Mouse (Mus musculus): ENCODE data around the gene Plxdc1. TPM values are rescaled to one million over a fixed set of nuclear protein-coding genes. Genes with fewer than 3 reads are reported as not detected.

Plxdc1 gene
- polyA plus RNA-seq (2015; fragmentation: Nextera tagmentation; extraction: Ambion mirVana) = 0.38 and 0.63 TPM in 2 replicates

DNA sequence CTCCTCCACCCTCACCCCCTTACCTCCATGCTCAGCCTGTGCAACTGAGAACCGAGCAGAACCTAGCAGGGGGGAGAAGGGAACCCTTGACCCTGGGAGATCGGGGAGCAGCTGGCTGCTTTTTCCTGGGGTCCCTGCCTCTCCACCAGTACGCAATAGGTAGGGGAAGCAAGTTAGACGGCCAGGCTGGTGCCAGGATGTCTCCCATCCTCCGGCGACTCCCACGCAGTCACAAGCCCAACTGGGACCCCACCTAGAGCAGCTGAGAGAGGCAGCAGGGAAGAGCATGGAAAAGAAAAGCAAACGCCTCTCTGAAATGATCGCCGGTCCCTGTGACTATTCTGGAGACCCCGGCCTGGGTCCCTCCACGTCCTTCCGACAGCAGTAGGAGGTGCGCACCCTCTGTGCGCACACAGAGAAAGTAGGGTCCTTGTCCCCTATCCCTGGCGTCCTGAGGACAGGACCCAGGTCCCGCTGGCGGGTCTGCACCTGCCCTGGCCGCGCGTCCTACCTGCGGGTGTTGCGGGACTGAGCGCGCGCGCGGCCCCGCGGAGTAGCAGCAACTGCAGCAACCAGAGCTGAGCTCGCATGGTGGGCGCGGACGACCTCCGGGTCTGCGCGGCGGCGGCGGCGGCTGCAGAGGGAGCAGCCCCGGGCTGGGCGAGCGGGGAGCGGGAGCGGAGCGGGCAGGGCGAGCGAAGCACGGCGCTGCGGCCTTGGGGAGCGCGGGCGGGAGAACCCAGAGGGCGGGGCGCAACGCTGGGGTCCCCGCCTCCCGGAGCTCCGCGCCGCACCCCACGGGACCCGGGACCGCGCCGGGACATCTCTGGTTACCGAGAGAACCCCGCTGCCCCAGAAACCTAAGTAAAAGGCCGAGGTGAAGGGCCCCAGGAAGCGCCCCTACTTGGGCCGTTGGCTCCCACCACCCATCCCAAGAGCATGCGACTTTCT is at the start of gene Plxdc1:
Gene Plxdc1, minus strand, starts transcription at position 718 of the 951 bp plus-strand sequence.
- H3K27me3 ChIP-seq = peaks cover 41% of the 10 kb centered on the region

GRCm38 (mm10) chr11:98035977-98036377 is 49.7 kb upstream of the Plxdc1 start:
- 0% methylated on average over 26 of the region's 27 CpGs for WGBS
- peak overlapping the region; percentile 85 for H3K4me2 ChIP-seq (replicated peaks)
- H3K27ac ChIP-seq = no peak overlapping the region
- H3K4me3 ChIP-seq (replicated peaks) = peak overlapping the region; percentile 41
- H3K36me3 ChIP-seq = peaks cover 3% of the 10 kb centered on the region
- no peaks in the 10 kb centered on the region for H3K9me3 ChIP-seq
- peak; percentile 66 for ATAC-seq
- peaks cover 11% of the 10 kb centered on the region for H3K27me3 ChIP-seq
- peak overlapping the region; percentile 69 for H3K9ac ChIP-seq (replicated peaks)
- peaks cover 21% of the 10 kb centered on the region for H3K4me1 ChIP-seq (replicated peaks)

More for the DNA sequence above, at the start of gene Plxdc1:
- H3K36me3 ChIP-seq = no peaks in the 10 kb centered on the region
- H3K27ac ChIP-seq = no peak within 1 kb of the TSS
- H3K9me3 ChIP-seq = no peaks in the 10 kb centered on the region
- H3K9ac ChIP-seq (replicated peaks) = peak within 1 kb of the TSS; percentile 61
- 3% methylated on average over 61 of the region's 74 CpGs for WGBS
- no peak for ATAC-seq
- H3K4me2 ChIP-seq (replicated peaks) = peak within 1 kb of the TSS; percentile 85
- H3K4me3 ChIP-seq (replicated peaks) = peak within 1 kb of the TSS; percentile 90
- H3K4me1 ChIP-seq (replicated peaks) = peaks cover 32% of the 10 kb centered on the region

DNA sequence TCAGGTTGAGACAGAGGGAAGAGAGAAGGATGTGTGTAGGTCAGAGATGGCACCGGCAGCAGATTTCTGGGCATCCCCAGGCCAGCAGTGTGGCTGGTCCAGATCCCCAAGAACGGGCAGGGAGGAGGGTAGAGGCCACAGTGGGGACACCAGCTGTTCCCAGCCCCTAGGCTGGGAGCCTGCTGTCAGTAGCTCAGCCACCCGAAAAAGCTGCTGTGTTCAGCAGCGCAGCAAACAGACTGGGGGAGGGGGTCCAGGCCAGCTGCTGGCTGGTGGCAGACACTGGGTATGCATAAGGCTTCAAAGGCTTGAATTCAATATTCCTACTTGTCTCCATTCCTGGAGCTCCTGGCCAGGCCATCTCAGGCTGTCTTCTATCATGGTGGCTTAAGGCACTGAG is 48.6 kb upstream of the Plxdc1 start:
- 0 out of 2 replicates have a peak overlapping the region, but pooled peaks have one; percentile 12 for H3K27ac ChIP-seq
- no peaks in the 10 kb centered on the region for H3K9me3 ChIP-seq
- WGBS = 11% methylated on average over 4 of the region's 4 CpGs
- no peak overlapping the region for H3K4me3 ChIP-seq (replicated peaks)
- H3K9ac ChIP-seq (replicated peaks) = peak overlapping the region; percentile 39; the same call in 1 of the 2 replicates
- peaks cover 11% of the 10 kb centered on the region for H3K27me3 ChIP-seq
- H3K36me3 ChIP-seq = peaks cover 15% of the 10 kb centered on the region
- H3K4me2 ChIP-seq (replicated peaks) = no peak overlapping the region
- peak; percentile 27 for ATAC-seq
- peaks cover 21% of the 10 kb centered on the region for H3K4me1 ChIP-seq (replicated peaks)

DNA sequence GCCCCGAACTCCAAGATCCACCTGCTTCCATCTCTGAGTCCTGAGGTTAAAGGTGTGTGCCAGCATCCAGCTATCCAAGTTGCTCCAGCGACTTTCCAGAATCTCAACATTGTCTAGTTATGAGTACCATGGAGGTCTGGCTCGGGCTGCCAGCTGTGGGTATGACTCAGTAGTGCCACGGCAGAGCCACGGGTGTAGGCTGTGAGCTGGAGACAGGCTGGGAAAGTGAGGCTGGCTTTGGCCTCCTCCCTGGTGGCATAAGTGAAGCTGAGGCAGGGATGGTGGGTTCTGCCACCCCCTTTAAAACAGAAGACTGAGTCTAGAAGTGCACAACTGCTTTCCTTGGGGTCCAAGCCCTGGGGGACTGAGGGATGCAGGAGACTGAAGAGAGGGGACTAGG is 47.8 kb upstream of the Plxdc1 start:
- no peak for ATAC-seq
- H3K4me3 ChIP-seq (replicated peaks) = no peak overlapping the region
- peaks cover 11% of the 10 kb centered on the region for H3K27me3 ChIP-seq
- no peaks in the 10 kb centered on the region for H3K9me3 ChIP-seq
- H3K36me3 ChIP-seq = peaks cover 23% of the 10 kb centered on the region
- WGBS = 92% methylated on average over 5 of the region's 5 CpGs
- H3K4me2 ChIP-seq (replicated peaks) = no peak overlapping the region
- H3K9ac ChIP-seq (replicated peaks) = no peak overlapping the region
- peaks cover 21% of the 10 kb centered on the region for H3K4me1 ChIP-seq (replicated peaks)
- H3K27ac ChIP-seq = no peak overlapping the region

DNA sequence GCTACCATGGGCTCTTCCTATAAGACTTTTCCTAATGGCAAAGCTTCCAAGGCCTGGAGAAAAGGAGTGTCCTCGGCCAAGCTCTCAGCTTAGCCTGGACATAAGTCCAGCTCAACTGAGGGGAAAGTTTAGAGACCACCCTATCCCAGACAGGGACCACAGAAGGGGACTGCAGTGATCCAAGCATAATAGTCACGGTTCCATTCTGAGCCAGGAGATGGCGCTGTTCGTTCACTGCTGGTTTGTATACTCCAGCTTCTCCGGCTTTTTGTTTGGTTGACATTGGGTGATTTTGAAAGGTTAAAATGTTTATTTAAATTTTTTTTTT is 45.2 kb upstream of the Plxdc1 start:
- 3% methylated on average over 5 of the region's 5 CpGs for WGBS
- no peak for ATAC-seq

GRCm38 (mm10) chr11:98030701-98031442 is 44.6 kb upstream of the Plxdc1 start:
- H3K4me2 ChIP-seq (replicated peaks) = no peak overlapping the region
- no peaks in the 10 kb centered on the region for H3K27me3 ChIP-seq
- H3K4me3 ChIP-seq (replicated peaks) = no peak overlapping the region
- 59% methylated on average over 5 of the region's 5 CpGs for WGBS
- peaks cover 33% of the 10 kb centered on the region for H3K36me3 ChIP-seq
- ATAC-seq = no peak
- H3K4me1 ChIP-seq (replicated peaks) = peaks cover 30% of the 10 kb centered on the region
- H3K27ac ChIP-seq = no peak overlapping the region
- no peak overlapping the region for H3K9ac ChIP-seq (replicated peaks)
- no peaks in the 10 kb centered on the region for H3K9me3 ChIP-seq

More for the DNA sequence above, 45.2 kb upstream of the Plxdc1 start:
- Histone ChIP-seq H3K4me1 (replicated peaks) (peaks cover 32% of the 10 kb centered on the region), H3K4me2 (replicated peaks) (no peak overlapping the region), H3K36me3 (peaks cover 33% of the 10 kb centered on the region), H3K4me3 (replicated peaks) (no peak overlapping the region), H3K27me3 (peaks cover under 1% of the 10 kb centered on the region; the same call in 1 of the 2 replicates), H3K9ac (replicated peaks) (no peak overlapping the region), H3K27ac (no peak overlapping the region), H3K9me3 (no peaks in the 10 kb centered on the region)

DNA sequence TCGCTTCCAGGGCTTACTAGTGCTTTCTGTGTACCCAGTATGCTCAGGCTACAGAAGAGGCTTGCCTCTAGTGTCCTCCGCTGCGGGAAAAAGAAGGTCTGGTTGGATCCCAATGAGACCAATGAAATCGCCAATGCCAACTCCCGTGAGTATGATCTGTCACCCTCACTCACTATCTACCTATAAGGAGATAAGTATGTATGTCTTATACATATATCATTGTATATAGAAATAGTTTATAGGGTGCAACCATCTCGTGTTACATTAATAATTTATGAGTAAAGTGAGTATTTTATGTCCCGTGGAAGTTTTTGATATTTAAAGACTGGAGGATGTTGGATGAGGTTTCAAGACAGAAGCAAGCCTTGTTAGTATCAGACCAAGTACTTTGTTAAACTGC is 41.5 kb upstream of the Plxdc1 start:
- no peak overlapping the region for H3K27ac ChIP-seq
- peak overlapping the region; percentile 90 for H3K4me2 ChIP-seq (replicated peaks)
- no peak for ATAC-seq
- H3K9ac ChIP-seq (replicated peaks) = peak overlapping the region; percentile 100
- H3K36me3 ChIP-seq = peaks cover 33% of the 10 kb centered on the region
- peak overlapping the region; percentile 97 for H3K4me3 ChIP-seq (replicated peaks)
- peaks cover 30% of the 10 kb centered on the region for H3K4me1 ChIP-seq (replicated peaks)
- H3K9me3 ChIP-seq = no peaks in the 10 kb centered on the region
- no peaks in the 10 kb centered on the region for H3K27me3 ChIP-seq
- WGBS = 19% methylated on average over 7 of the region's 7 CpGs

- WGBS = under 1% methylated on average over 18 of the region's 18 CpGs
- Histone ChIP-seq H3K36me3 (peaks cover 33% of the 10 kb centered on the region), H3K4me3 (replicated peaks) (peak overlapping the region; percentile 97), H3K9me3 (no peaks in the 10 kb centered on the region), H3K4me1 (replicated peaks) (peaks cover 30% of the 10 kb centered on the region), H3K4me2 (replicated peaks) (peak overlapping the region; percentile 90), H3K27me3 (no peaks in the 10 kb centered on the region), H3K27ac (peak overlapping the region; percentile 89), H3K9ac (replicated peaks) (peak overlapping the region; percentile 100)
- ATAC-seq = no peak
Measured at GRCm38 (mm10) chr11:98027297-98027688, 41.0 kb upstream of the Plxdc1 start.

- WGBS = under 1% methylated on average over 68 of the region's 69 CpGs
- ATAC-seq = peak; percentile 72
- H3K4me1 ChIP-seq (replicated peaks) = peaks cover 32% of the 10 kb centered on the region
- H3K27me3 ChIP-seq = no peaks in the 10 kb centered on the region
- peaks cover 33% of the 10 kb centered on the region for H3K36me3 ChIP-seq
- H3K4me3 ChIP-seq (replicated peaks) = peak within 1 kb of the TSS; percentile 97
- peak within 1 kb of the TSS; percentile 90 for H3K4me2 ChIP-seq (replicated peaks)
- no peaks in the 10 kb centered on the region for H3K9me3 ChIP-seq
- H3K27ac ChIP-seq = peak within 1 kb of the TSS; percentile 89
- H3K9ac ChIP-seq (replicated peaks) = peak within 1 kb of the TSS; percentile 100
Measured at GRCm38 (mm10) chr11:98026570-98027296, 40.5 kb upstream of the Plxdc1 start, which contains the start of gene Rpl19. Gene Rpl19, plus strand, starts transcription at chr11:98026710.

GRCm38 (mm10) chr11:98026248-98026569 is 40.0 kb upstream of the Plxdc1 start:
- Histone ChIP-seq H3K36me3 (peaks cover 32% of the 10 kb centered on the region), H3K9ac (replicated peaks) (peak overlapping the region; percentile 100), H3K4me1 (replicated peaks) (peaks cover 37% of the 10 kb centered on the region), H3K27me3 (no peaks in the 10 kb centered on the region), H3K9me3 (no peaks in the 10 kb centered on the region), H3K4me2 (replicated peaks) (peak overlapping the region; percentile 90), H3K27ac (peak overlapping the region; percentile 89), H3K4me3 (replicated peaks) (peak overlapping the region; percentile 97)
- ATAC-seq = no peak
- WGBS = 4% methylated on average over 15 of the region's 15 CpGs

- no peak overlapping the region for H3K27ac ChIP-seq
- whole genome bisulfite sequencing = 85% methylated on average over 3 of the region's 3 CpGs
- H3K4me3 ChIP-seq (replicated peaks) = no peak overlapping the region
- H3K36me3 ChIP-seq = peaks cover 15% of the 10 kb centered on the region
- no peaks in the 10 kb centered on the region for H3K27me3 ChIP-seq
- no peak for ATAC-seq
- H3K4me1 ChIP-seq (replicated peaks) = peaks cover 54% of the 10 kb centered on the region
- no peak overlapping the region for H3K4me2 ChIP-seq (replicated peaks)
- H3K9ac ChIP-seq (replicated peaks) = no peak overlapping the region
- H3K9me3 ChIP-seq = no peaks in the 10 kb centered on the region
Measured at GRCm38 (mm10) chr11:98024516-98024915, 38.3 kb upstream of the Plxdc1 start.
